Mouse (Mus musculus) C2C12 (cell line): ENCODE data around the gene Nostrin.

Experiments used
- CEBPB ChIP-seq: IDR thresholded peaks from one replicate; pipeline ENCODE4 v1.6.1; 2011; ENCODE audit warnings: low read depth, mild to moderate bottlenecking, control low read depth, moderate library complexity
- CTCF ChIP-seq: IDR thresholded peaks from one replicate; pipeline ENCODE4 v1.5.1; 2011; ENCODE audit not compliant: control insufficient read depth, insufficient read depth, insufficient read length
- MYOG ChIP-seq: IDR thresholded peaks from one replicate; pipeline ENCODE4 v1.6.1; 2011; ENCODE audit not compliant: control insufficient read depth, insufficient read length; ENCODE audit errors: extremely low read depth

GRCm38 (mm10) chr2:69222815-69223214 is 87.2 kb downstream of the Nostrin start:
- TF ChIP-seq MYOG (no peak), CTCF (no peak), CEBPB (no peak)
